Mouse (Mus musculus): ENCODE results near the gene Tmem170. TPM values are rescaled to one million over a fixed set of nuclear protein-coding genes. Genes with fewer than 3 reads are reported as not detected.
"Not testable (repeated sequence)": the region's sequence is repeated elsewhere in the genome, so short reads cannot be mapped to it uniquely, and the experiment has no call there.

Gene Tmem170
- polyA plus RNA-seq, 1 experiment from 2014 or later: 8.5 TPM

- H3K4me3 ChIP-seq: no peak overlapping the region
- no peak overlapping the region for H3K9ac ChIP-seq
- 79% methylated on average over 3 of the region's 3 CpGs for WGBS
- no peak overlapping the region for H3K27ac ChIP-seq
- no peaks in the 10 kb centered on the region for H3K27me3 ChIP-seq
- H3K4me1 ChIP-seq: no peaks in the 10 kb centered on the region
- ATAC-seq (ENCODE audit: low FRiP score): no peak
- peaks cover 6% of the 10 kb centered on the region; the same call in 1 of the 2 replicates for H3K36me3 ChIP-seq
- H3K4me2 ChIP-seq (replicated peaks): no peak overlapping the region
- no peaks in the 10 kb centered on the region for H3K9me3 ChIP-seq (replicated peaks)
Observed at GRCm38 (mm10) chr8:111870379-111870778, 6.2 kb downstream of the Tmem170 start.

- no peak for ATAC-seq (ENCODE audit: low FRiP score)
Observed at GRCm38 (mm10) chr8:111868664-111869063, 7.9 kb downstream of the Tmem170 start.

GRCm38 (mm10) chr8:111865857-111866256 is 10.7 kb downstream of the Tmem170 start:
- Histone ChIP-seq H3K27ac (no peak overlapping the region), H3K9me3 (replicated peaks) (no peaks in the 10 kb centered on the region), H3K4me1 (no peaks in the 10 kb centered on the region), H3K9ac (no peak overlapping the region), H3K4me2 (replicated peaks) (no peak overlapping the region), H3K4me3 (no peak overlapping the region), H3K36me3 (peaks cover 6% of the 10 kb centered on the region; the same call in 1 of the 2 replicates), H3K27me3 (no peaks in the 10 kb centered on the region)
- ATAC-seq (ENCODE audit: low FRiP score): no peak
- 92% methylated on average over 6 of the region's 6 CpGs for WGBS

More at GRCm38 (mm10) chr8:111868664-111869063, 7.9 kb downstream of the Tmem170 start:
- H3K4me1 ChIP-seq: no peaks in the 10 kb centered on the region
- H3K27me3 ChIP-seq: no peaks in the 10 kb centered on the region
- no peak overlapping the region for H3K4me3 ChIP-seq
- WGBS: 58% methylated on average over 2 of the region's 2 CpGs
- no peak overlapping the region for H3K4me2 ChIP-seq (replicated peaks)
- no peaks in the 10 kb centered on the region for H3K9me3 ChIP-seq (replicated peaks)
- H3K36me3 ChIP-seq: peaks cover 6% of the 10 kb centered on the region; the same call in 1 of the 2 replicates
- no peak overlapping the region for H3K9ac ChIP-seq
- no peak overlapping the region for H3K27ac ChIP-seq

- no peak for ATAC-seq (ENCODE audit: low FRiP score)
Observed at GRCm38 (mm10) chr8:111865130-111865852, 11.3 kb downstream of the Tmem170 start.

GRCm38 (mm10) chr8:111864648-111865047 is 11.9 kb downstream of the Tmem170 start:
- peaks cover 6% of the 10 kb centered on the region; the same call in 1 of the 2 replicates for H3K36me3 ChIP-seq
- no peaks in the 10 kb centered on the region for H3K9me3 ChIP-seq (replicated peaks)
- no peak overlapping the region for H3K4me3 ChIP-seq
- H3K4me1 ChIP-seq: no peaks in the 10 kb centered on the region
- no peak overlapping the region for H3K4me2 ChIP-seq (replicated peaks)
- no peaks in the 10 kb centered on the region for H3K27me3 ChIP-seq
- H3K27ac ChIP-seq: no peak overlapping the region
- no peak overlapping the region for H3K9ac ChIP-seq
- WGBS: 93% methylated on average over 8 of the region's 8 CpGs
- ATAC-seq (ENCODE audit: low FRiP score): no peak

More at GRCm38 (mm10) chr8:111865130-111865852, 11.3 kb downstream of the Tmem170 start:
- Histone ChIP-seq H3K4me3 (no peak overlapping the region), H3K4me2 (replicated peaks) (no peak overlapping the region), H3K9ac (no peak overlapping the region), H3K36me3 (peaks cover 6% of the 10 kb centered on the region; the same call in 1 of the 2 replicates), H3K27ac (no peak overlapping the region), H3K4me1 (no peaks in the 10 kb centered on the region), H3K27me3 (no peaks in the 10 kb centered on the region), H3K9me3 (replicated peaks) (no peaks in the 10 kb centered on the region)
- 91% methylated on average over 8 of the region's 8 CpGs for WGBS

- no peak overlapping the region for H3K4me3 ChIP-seq
- 88% methylated on average over 4 of the region's 4 CpGs for WGBS
- no peak for ATAC-seq (ENCODE audit: low FRiP score)
- H3K27ac ChIP-seq: no peak overlapping the region
- no peaks in the 10 kb centered on the region for H3K4me1 ChIP-seq
- no peak overlapping the region for H3K9ac ChIP-seq
- no peaks in the 10 kb centered on the region for H3K27me3 ChIP-seq
- no peaks in the 10 kb centered on the region for H3K9me3 ChIP-seq (replicated peaks)
- H3K36me3 ChIP-seq: peaks cover 6% of the 10 kb centered on the region; the same call in 1 of the 2 replicates
- no peak overlapping the region for H3K4me2 ChIP-seq (replicated peaks)
Observed at GRCm38 (mm10) chr8:111863280-111863679, 13.3 kb downstream of the Tmem170 start.

GRCm38 (mm10) chr8:111855977-111856376 is 20.6 kb downstream of the Tmem170 start:
- Histone ChIP-seq H3K4me2 (replicated peaks) (no peak overlapping the region), H3K27ac (no peak overlapping the region), H3K9ac (no peak overlapping the region), H3K4me3 (no peak overlapping the region), H3K27me3 (no peaks in the 10 kb centered on the region), H3K36me3 (no peaks in the 10 kb centered on the region), H3K4me1 (peaks cover 11% of the 10 kb centered on the region), H3K9me3 (replicated peaks) (no peaks in the 10 kb centered on the region)
- WGBS: 95% methylated on average over 12 of the region's 12 CpGs
- no peak for ATAC-seq (ENCODE audit: low FRiP score)

GRCm38 (mm10) chr8:111853861-111854501 is 22.6 kb downstream of the Tmem170 start, which contains the start of gene Cfdp1:
Cfdp1 (minus strand) TSS chr8:111854291.
- H3K36me3 ChIP-seq: no peaks in the 10 kb centered on the region
- WGBS: under 1% methylated on average over 53 of the region's 53 CpGs

GRCm38 (mm10) chr8:111853219-111853618 is 23.3 kb downstream of the Tmem170 start:
- Histone ChIP-seq H3K4me3 (peak overlapping the region; percentile 91), H3K4me1 (peaks cover 15% of the 10 kb centered on the region), H3K9ac (peak overlapping the region; percentile 87), H3K4me2 (replicated peaks) (peak overlapping the region; percentile 82)
- H3K27me3 ChIP-seq; ATAC-seq (ENCODE audit: low FRiP score); H3K27ac ChIP-seq; H3K36me3 ChIP-seq; H3K9me3 ChIP-seq (replicated peaks): not testable (repeated sequence)
- 60% methylated on average over 12 of the region's 12 CpGs for WGBS

More at GRCm38 (mm10) chr8:111853861-111854501, 22.6 kb downstream of the Tmem170 start, which contains the start of gene Cfdp1:
- Histone ChIP-seq H3K4me2 (replicated peaks) (peak within 1 kb of the TSS; percentile 82), H3K27me3 (no peaks in the 10 kb centered on the region), H3K9me3 (replicated peaks) (no peaks in the 10 kb centered on the region), H3K4me1 (peaks cover 15% of the 10 kb centered on the region), H3K27ac (no peak within 1 kb of the TSS), H3K4me3 (peak within 1 kb of the TSS; percentile 91), H3K9ac (peak within 1 kb of the TSS; percentile 87)
- peak; percentile 100 for ATAC-seq (ENCODE audit: low FRiP score)

- 0 out of 2 replicates have a peak, but pooled peaks cover 8% of the 10 kb centered on the region for H3K4me1 ChIP-seq
- no peaks in the 10 kb centered on the region for H3K27me3 ChIP-seq
- 93% methylated on average over 6 of the region's 6 CpGs for WGBS
- no peak overlapping the region for H3K4me3 ChIP-seq
- peaks cover 16% of the 10 kb centered on the region; the same call in 1 of the 2 replicates for H3K36me3 ChIP-seq
- H3K9me3 ChIP-seq (replicated peaks): no peaks in the 10 kb centered on the region
- no peak overlapping the region for H3K4me2 ChIP-seq (replicated peaks)
- ATAC-seq (ENCODE audit: low FRiP score): no peak
- H3K9ac ChIP-seq: no peak overlapping the region
- H3K27ac ChIP-seq: no peak overlapping the region
Observed at GRCm38 (mm10) chr8:111846746-111847145, 29.8 kb downstream of the Tmem170 start.

GRCm38 (mm10) chr8:111835540-111835939 is 41.0 kb downstream of the Tmem170 start:
- no peaks in the 10 kb centered on the region for H3K9me3 ChIP-seq (replicated peaks)
- no peak overlapping the region for H3K27ac ChIP-seq
- no peak for ATAC-seq (ENCODE audit: low FRiP score)
- H3K9ac ChIP-seq: no peak overlapping the region
- H3K27me3 ChIP-seq: no peaks in the 10 kb centered on the region
- 60% methylated on average over 1 of the region's 1 CpGs for WGBS
- H3K4me2 ChIP-seq (replicated peaks): no peak overlapping the region
- peaks cover 41% of the 10 kb centered on the region for H3K36me3 ChIP-seq
- H3K4me1 ChIP-seq: no peaks in the 10 kb centered on the region
- H3K4me3 ChIP-seq: no peak overlapping the region

GRCm38 (mm10) chr8:111834011-111834410 is 42.5 kb downstream of the Tmem170 start:
- H3K27me3 ChIP-seq: no peaks in the 10 kb centered on the region
- ATAC-seq (ENCODE audit: low FRiP score): no peak

More at GRCm38 (mm10) chr8:111834011-111834410, 42.5 kb downstream of the Tmem170 start:
- Histone ChIP-seq H3K4me2 (replicated peaks) (no peak overlapping the region), H3K27ac (no peak overlapping the region), H3K4me1 (no peaks in the 10 kb centered on the region), H3K36me3 (peaks cover 44% of the 10 kb centered on the region), H3K9me3 (replicated peaks) (no peaks in the 10 kb centered on the region), H3K4me3 (no peak overlapping the region), H3K9ac (no peak overlapping the region)
- WGBS: 76% methylated on average over 6 of the region's 6 CpGs
